Mouse (Mus musculus) small intestine, adult 2 months (tissue): ENCODE results near the gene Rcor2. TPM values are rescaled to one million over a fixed set of nuclear protein-coding genes. Genes with fewer than 3 reads are reported as not detected.

Experiments used
- H3K27ac ChIP-seq: fragments of 200-500 bp; 2 replicates; pipeline ENCODE4 v1.5.1; 2012; ENCODE audit warnings: low read depth, low read length, control low read depth, inconsistent platforms; ENCODE audit not compliant: insufficient read depth
- H3K27me3 ChIP-seq: fragments of 200-500 bp; 2 replicates; pipeline ENCODE4 v1.6.1; 2012; ENCODE audit warnings: mild to moderate bottlenecking, moderate library complexity, low read length, inconsistent platforms; ENCODE audit not compliant: control insufficient read depth, insufficient read depth
- H3K36me3 ChIP-seq: fragments of 200-500 bp; 2 replicates; pipeline ENCODE4 v1.6.1; 2012; ENCODE audit warnings: mild to moderate bottlenecking, low read length, control low read depth, inconsistent platforms; ENCODE audit not compliant: control insufficient read depth, insufficient read depth
- H3K4me1 ChIP-seq: fragments of 200-500 bp; 2 replicates; pipeline ENCODE4 v1.6.1; 2012; ENCODE audit warnings: low read length, inconsistent platforms, mixed read lengths; ENCODE audit not compliant: control insufficient read depth, insufficient read depth, insufficient read length
- H3K4me3 ChIP-seq: fragments of 200-500 bp; 2 replicates; pipeline ENCODE4 v1.5.1; 2012; ENCODE audit warnings: low read depth, mild to moderate bottlenecking, control low read depth, inconsistent platforms, low read length, moderate library complexity
- CTCF ChIP-seq: fragments of 200-500 bp; IDR thresholded peaks from 2 replicates; pipeline ENCODE4 v1.5.1; 2012; ENCODE audit warnings: low read depth, mild to moderate bottlenecking, control low read depth, inconsistent platforms, low read length, moderate library complexity, mixed read lengths; ENCODE audit not compliant: insufficient replicate concordance, insufficient read length; ENCODE audit errors: extremely low read depth
- POLR2A ChIP-seq: fragments of 200-500 bp; IDR thresholded peaks from 2 replicates; pipeline ENCODE4 v1.6.1; 2012; ENCODE audit warnings: low read depth, mild to moderate bottlenecking, control low read depth, inconsistent platforms, low read length, moderate library complexity
- WGBS: fragments of 180-500 bp; shearing (Covaris S2); methylation state at CpG from one replicate; pipeline ENCODE4 v1.1.7; 2018; 5-methylcytosine and 5-hydroxymethylcytosine counted together
- polyA plus RNA-seq: library from polyadenylated mRNA; depleted of rRNA; stranded (reverse); fragments of >200 nt; gene quantifications from 2 replicates; pipeline ENCODE4 v1.2.3, GENCODE M21; 2012

The Rcor2 gene
- polyA plus RNA-seq, 1 experiment = 1.8 TPM

DNA sequence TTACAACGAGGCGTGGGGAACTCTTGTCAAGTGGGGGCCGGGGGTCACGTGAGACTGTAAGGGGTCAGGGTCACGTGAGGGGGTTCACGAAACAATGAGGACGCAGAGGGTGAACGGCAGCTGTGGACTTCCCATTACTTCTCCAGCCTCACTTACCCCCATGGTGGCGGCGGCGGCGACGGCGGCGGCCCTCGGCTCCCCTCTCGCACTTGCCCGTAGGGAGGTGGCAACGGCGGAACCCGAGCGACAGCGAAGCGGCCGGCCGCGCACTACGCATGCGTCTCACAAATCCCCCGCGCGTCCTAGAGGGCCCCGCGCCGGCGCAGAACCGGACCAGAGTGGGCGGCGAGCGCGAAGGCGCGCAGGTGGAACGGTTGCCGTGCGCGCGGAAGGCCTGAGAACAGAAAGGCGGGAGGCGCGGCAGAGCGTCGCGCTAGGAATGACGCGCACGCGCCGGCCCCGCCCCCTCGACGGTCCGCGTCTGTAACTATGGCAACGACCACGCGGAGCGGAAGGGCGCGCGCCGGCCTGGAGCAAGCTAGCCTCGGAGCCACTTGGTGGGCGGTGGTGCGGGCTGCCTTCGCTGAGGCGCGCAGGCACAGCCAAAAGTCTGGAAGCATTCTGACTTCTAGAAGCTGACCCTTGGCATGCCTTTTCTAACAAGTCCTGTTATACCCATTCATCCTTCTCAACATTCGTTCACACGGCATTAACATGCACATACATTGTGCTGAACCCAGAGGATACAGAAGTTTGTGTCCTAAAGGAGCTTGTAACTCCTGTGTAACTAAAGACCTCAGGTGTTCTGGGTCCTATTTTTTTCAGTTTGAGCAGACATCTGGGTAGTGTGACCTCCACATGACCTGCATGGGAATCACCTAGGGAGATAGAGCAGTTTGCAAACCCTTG, 26.1 kb upstream of the Rcor2 start, which contains the start of gene Naa40:
Gene Naa40 (minus strand): TSS at position 402 of the 909 bp plus-strand sequence.
- Histone ChIP-seq H3K4me1 (peaks cover 2% of the 10 kb centered on the region; the same call in 1 of the 2 replicates), H3K36me3 (no peaks in the 10 kb centered on the region), H3K27me3 (no peaks in the 10 kb centered on the region), H3K4me3 (peak within 1 kb of the TSS; percentile 90), H3K27ac (peak within 1 kb of the TSS; percentile 59)
- TF ChIP-seq POLR2A = no peak
- no peak for TF ChIP-seq CTCF
- under 1% methylated on average over 80 of the region's 80 CpGs for WGBS

DNA sequence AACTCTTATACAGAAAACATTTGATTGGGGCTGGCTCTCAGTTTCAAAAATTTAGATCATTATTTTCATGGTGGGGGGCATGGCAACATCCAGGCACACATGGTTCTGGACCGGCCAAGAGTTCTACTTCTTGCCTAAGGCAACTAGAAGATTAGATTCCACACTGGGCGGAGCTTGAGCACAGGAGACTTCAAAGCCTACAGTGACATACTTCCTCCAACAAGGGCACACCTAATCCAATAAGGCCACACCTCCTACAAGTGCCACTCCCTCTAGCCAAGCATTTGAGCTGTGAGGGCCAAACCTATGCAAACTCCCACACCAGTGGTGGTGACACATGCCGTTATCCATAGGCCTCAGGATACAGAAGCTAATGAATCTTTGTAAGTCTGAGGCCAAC, 21.1 kb upstream of the Rcor2 start:
- TF ChIP-seq CTCF = no peak
- no peak for TF ChIP-seq POLR2A
- no peak overlapping the region for H3K4me3 ChIP-seq
- WGBS = 31% methylated on average over 3 of the region's 3 CpGs
- no peaks in the 10 kb centered on the region for H3K27me3 ChIP-seq
- H3K27ac ChIP-seq = no peak overlapping the region
- no peaks in the 10 kb centered on the region for H3K36me3 ChIP-seq
- 0 out of 2 replicates have a peak, but pooled peaks cover 2% of the 10 kb centered on the region for H3K4me1 ChIP-seq

DNA sequence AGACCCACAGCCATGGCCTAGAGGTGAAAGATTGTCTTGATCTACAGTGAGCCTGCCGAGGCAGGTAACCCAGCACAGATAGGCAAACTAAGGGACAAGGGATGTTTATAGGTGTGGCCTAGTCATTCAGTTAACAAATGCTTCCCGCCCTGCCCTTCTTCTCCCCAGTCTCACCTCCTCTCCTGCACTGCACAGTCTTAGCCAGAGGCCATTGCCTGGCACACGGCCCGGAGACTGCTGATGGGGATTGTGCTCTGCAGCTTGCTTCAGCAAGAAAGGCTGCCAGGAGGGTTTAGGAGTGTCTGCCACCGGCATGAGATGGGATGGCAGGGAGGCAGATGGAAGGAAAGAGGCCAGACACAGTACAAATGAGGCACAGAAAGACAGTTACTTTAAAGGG, 9.2 kb upstream of the Rcor2 start:
- no peaks in the 10 kb centered on the region for H3K36me3 ChIP-seq
- H3K4me1 ChIP-seq = no peaks in the 10 kb centered on the region; the same call in 1 of the 2 replicates
- 34% methylated on average over 5 of the region's 5 CpGs for WGBS
- H3K27ac ChIP-seq = no peak overlapping the region
- no peak overlapping the region for H3K4me3 ChIP-seq
- no peaks in the 10 kb centered on the region for H3K27me3 ChIP-seq
- no peak for TF ChIP-seq POLR2A
- no peak for TF ChIP-seq CTCF

DNA sequence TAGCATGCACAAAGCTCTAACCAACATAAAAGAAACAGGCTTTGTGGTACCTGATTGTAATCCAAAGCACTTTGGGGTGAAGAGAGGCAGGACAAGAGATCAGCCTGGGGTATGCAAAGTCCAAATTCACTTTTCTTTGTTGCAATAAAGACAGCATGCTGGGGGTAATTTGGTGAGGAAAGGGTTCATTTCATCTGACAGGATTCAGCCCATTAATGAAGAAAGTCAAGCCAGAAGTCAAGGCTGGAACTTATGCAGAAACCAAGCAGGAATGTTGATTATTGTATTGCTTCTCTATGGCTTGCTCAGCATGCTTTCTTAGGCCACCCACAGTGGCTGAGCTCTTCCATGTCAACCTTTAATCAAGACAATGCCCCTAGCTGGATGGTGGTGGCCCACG, 5.6 kb upstream of the Rcor2 start:
- Histone ChIP-seq H3K27me3 (no peaks in the 10 kb centered on the region), H3K4me3 (no peak overlapping the region), H3K4me1 (peaks cover 14% of the 10 kb centered on the region), H3K36me3 (no peaks in the 10 kb centered on the region), H3K27ac (no peak overlapping the region)
- WGBS = 87% methylated on average over 1 of the region's 1 CpGs
- TF ChIP-seq POLR2A (no peak), CTCF (no peak)

DNA sequence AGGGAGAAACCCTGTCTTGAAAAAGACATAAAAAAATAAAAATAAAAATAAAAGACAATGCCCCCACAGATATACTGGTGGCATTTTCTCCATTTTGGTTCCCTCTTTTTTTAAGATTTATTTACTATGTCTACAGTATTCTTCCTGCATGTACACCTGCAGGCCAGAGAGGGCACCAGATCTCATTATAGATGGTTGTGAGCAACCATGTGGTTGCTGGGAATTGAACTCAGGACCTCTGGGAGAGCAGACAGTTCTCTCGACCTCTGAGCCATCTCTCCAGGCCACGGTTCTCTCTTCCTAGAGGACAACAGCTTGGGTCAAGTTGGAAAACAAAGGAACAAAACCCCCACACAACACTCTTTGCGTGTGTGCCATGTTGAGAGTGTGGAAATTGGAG, 5.2 kb upstream of the Rcor2 start:
- Histone ChIP-seq H3K27me3 (no peaks in the 10 kb centered on the region), H3K36me3 (no peaks in the 10 kb centered on the region), H3K4me3 (no peak overlapping the region), H3K27ac (no peak overlapping the region), H3K4me1 (peaks cover 17% of the 10 kb centered on the region)
- 95% methylated on average over 3 of the region's 3 CpGs for WGBS
- no peak for TF ChIP-seq CTCF
- TF ChIP-seq POLR2A = no peak

DNA sequence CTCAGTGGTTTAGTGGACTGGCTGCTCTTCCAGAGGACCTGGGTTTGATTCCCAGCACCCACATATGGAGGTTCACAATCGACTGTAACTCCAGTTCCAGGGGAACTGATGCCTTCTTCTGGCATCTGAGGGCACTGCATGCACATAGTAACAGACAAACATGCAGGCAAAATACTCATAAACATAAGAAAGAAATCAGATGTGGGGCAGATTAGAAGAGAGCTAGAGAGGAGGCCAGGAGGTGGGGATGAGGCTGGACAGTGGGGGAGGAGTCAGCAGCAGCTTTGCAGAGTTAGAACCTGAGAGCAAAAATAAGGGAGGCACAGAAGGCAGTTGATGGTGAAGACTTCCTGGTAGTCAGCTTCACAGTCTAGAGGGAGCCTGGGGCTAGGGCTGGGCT, 4.5 kb upstream of the Rcor2 start:
- 87% methylated on average over 1 of the region's 1 CpGs for WGBS
- Histone ChIP-seq H3K4me3 (no peak overlapping the region), H3K4me1 (peaks cover 22% of the 10 kb centered on the region), H3K27me3 (no peaks in the 10 kb centered on the region), H3K36me3 (no peaks in the 10 kb centered on the region), H3K27ac (no peak overlapping the region)
- no peak for TF ChIP-seq CTCF
- TF ChIP-seq POLR2A = no peak

DNA sequence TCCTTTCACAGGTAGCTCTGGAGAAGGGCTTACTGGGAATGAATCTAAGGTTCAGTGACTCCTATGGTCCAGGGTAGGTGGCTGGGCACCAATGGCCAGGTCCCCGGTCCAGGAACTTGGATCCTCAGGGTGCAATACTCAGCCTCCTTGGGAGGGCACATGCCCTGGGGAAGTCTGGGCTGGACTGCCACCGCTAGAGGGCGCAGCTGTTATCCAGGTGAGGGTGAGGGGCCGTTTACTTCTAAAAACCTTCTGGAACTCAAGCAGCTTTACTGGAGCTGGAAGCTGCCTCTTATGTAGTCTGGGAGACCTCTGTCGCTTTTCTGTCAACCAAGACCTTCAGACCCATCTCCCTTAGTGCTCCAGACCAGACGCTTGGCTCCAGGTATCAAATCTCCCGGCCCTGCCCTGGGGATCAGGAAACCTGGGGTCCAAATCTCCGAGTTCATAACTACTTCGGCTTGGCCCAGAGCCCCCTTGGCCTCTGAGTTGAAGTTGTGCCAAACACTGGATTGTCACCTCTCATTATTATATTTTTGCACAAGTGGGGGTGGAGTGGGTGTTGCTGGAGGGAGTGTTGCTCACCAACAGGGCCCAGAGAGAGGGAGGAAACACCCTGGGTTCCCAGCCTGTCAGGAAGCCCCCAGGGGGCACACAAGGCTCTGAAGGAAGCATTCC, 2.9 kb upstream of the Rcor2 start:
- Histone ChIP-seq H3K36me3 (no peaks in the 10 kb centered on the region), H3K27me3 (no peaks in the 10 kb centered on the region), H3K4me1 (peaks cover 35% of the 10 kb centered on the region), H3K27ac (no peak overlapping the region), H3K4me3 (no peak overlapping the region)
- WGBS = 16% methylated on average over 9 of the region's 9 CpGs
- TF ChIP-seq CTCF (peak; percentile 87), POLR2A (no peak)
